Mouse (Mus musculus): Measurements from ENCODE around the gene Bank1. TPM values are rescaled to one million over a fixed set of nuclear protein-coding genes. Genes with fewer than 3 reads are reported as not detected.

The Bank1 gene
- polyA plus RNA-seq, 1 experiment from 2014 or later, result 0.36 TPM

DNA sequence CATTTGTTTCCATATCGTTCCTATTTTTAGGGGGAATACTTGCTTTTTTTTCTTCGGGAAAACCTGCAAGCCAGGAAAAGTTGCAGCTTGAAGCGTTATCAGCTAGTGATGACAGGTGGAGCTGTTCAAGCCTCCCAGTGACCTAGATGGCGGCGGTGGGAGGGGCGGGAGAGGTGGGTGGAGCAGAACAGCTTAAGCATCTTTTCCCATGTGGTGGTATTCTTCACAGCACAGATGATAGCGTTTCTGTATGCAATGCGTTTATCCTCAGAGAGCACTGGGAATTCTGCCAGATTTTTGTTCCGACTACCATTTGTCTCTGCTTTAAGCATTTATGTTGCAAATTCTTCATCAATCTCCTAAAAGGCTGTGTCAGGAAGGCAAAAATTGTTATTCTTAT is 318.0 kb downstream of the Bank1 start:
- peak; percentile 95 for ATAC-seq
- no peaks in the 10 kb centered on the region for H3K27me3 ChIP-seq (replicated peaks; ENCODE audit: control insufficient read depth, insufficient read depth, low read length)
- peak overlapping the region; percentile 51 for H3K4me2 ChIP-seq (ENCODE audit: low read length)
- peak overlapping the region; percentile 25 for H3K4me3 ChIP-seq (ENCODE audit: low read length)
- H3K36me3 ChIP-seq (ENCODE audit: control insufficient read depth, insufficient read depth, low read length), result no peaks in the 10 kb centered on the region
- peak overlapping the region; percentile 54 for H3K27ac ChIP-seq (ENCODE audit: low read depth, low read length)
- WGBS, result 15% methylated on average over 9 of the region's 9 CpGs
- peak overlapping the region; percentile 31 for H3K9ac ChIP-seq (ENCODE audit: low read depth, low read length)
- peaks cover 5% of the 10 kb centered on the region; the same call in 1 of the 2 replicates for H3K4me1 ChIP-seq (ENCODE audit: control insufficient read depth, insufficient read depth, low read depth, low read length)
- H3K9me3 ChIP-seq (ENCODE audit: control insufficient read depth, low read length), result no peaks in the 10 kb centered on the region

DNA sequence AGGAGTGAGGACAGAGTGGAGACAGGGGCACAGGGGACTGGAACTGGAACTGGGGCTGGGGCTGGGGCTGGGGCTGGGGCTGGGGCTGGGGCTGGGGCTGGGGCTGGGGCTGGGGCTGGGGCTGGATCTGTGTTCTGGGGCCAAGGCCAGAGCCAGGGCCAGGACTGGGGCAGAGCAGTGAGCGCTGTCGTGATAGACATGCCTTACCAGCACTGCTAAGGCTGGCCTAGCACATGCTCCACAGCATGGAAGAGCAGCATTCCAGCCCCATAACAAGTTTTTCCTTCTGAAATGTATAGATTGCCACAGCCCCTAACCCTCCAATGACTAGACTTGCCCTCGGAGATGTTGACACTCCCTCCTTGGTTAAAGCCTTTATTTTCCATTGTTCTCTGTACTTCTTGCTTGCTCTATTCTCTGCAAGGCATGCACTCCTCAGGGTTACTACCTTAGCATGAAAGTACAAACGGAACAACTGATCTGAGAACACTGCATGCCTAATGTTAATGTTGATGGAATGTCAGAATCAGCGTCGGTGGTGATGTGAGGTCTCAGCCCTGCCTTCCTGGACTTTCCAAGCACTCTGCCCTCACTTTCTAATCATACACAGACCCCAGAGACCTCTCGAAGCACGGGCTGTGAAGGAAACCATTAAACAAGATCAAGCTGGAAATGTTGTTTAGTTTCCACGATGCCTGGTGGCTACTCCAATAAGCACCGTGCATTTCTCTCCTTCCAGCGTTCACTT is 318.6 kb downstream of the Bank1 start:
- peak; percentile 71 for ATAC-seq
- 48% methylated on average over 11 of the region's 11 CpGs for WGBS
- H3K4me3 ChIP-seq (ENCODE audit: low read length), result peak overlapping the region; percentile 25
- H3K27ac ChIP-seq (ENCODE audit: low read depth, low read length), result peak overlapping the region; percentile 54
- peak overlapping the region; percentile 14; the same call in 1 of the 2 replicates for H3K9ac ChIP-seq (ENCODE audit: low read depth, low read length)
- H3K27me3 ChIP-seq (replicated peaks; ENCODE audit: control insufficient read depth, insufficient read depth, low read length), result no peaks in the 10 kb centered on the region
- peak overlapping the region; percentile 51 for H3K4me2 ChIP-seq (ENCODE audit: low read length)
- no peaks in the 10 kb centered on the region for H3K36me3 ChIP-seq (ENCODE audit: control insufficient read depth, insufficient read depth, low read length)
- H3K4me1 ChIP-seq (ENCODE audit: control insufficient read depth, insufficient read depth, low read depth, low read length), result peaks cover 5% of the 10 kb centered on the region; the same call in 1 of the 2 replicates
- no peaks in the 10 kb centered on the region for H3K9me3 ChIP-seq (ENCODE audit: control insufficient read depth, low read length)
